In genomic region chr16:18127871-18128563, GRCm38 (mm10) we compare ENCODE assay signal across 8 mouse cellular contexts. TPM values are rescaled to one million over a fixed set of nuclear protein-coding genes. Genes with fewer than 3 reads are reported as not detected.
DNase-seq lines count a peak whose midpoint lies in the region; ATAC-seq and TF ChIP-seq lines count a peak whose summit lies in the region.

No protein-coding gene starts in this region.

- H3K4me3 ChIP-seq in kidney, postnatal 0 days (replicated peaks; ENCODE audit: low read depth, low read length): peak overlapping the region; percentile 59
- H3K4me3 ChIP-seq in bone marrow macrophage, adult 2 months (ENCODE audit: insufficient read depth, low read length): peak overlapping the region; percentile 55
- H3K4me3 ChIP-seq in forebrain, embryonic 12.5 days (replicated peaks): peak overlapping the region; percentile 75
- H3K4me3 ChIP-seq in limb, embryonic 14.5 days (replicated peaks; ENCODE audit: low read length): peak overlapping the region; percentile 67
- H3K4me3 ChIP-seq in stomach, embryonic 14.5 days (ENCODE audit: low read depth, low read length): peak overlapping the region; percentile 60

- TF ChIP-seq CTCF in kidney, postnatal 0 days (IDR thresholded peaks at IDR 0.05; ENCODE audit: low read depth): no peak
- no peak for TF ChIP-seq CTCF in bone marrow macrophage, adult 2 months (IDR thresholded peaks at IDR 0.05; ENCODE audit: low read depth, low read length)

- peak; percentile 40 for ATAC-seq in kidney, postnatal 0 days (replicated peaks; ENCODE audit: low FRiP score, low read depth)
- peak; percentile 40 for ATAC-seq in forebrain, embryonic 12.5 days (ENCODE audit: low FRiP score)
- 0 out of 2 replicates have a peak, but pooled peaks have one; percentile 2 for ATAC-seq in limb, embryonic 14.5 days (ENCODE audit: low FRiP score, low read depth)
- peak; percentile 19; the same call in 1 of the 2 replicates for ATAC-seq in stomach, embryonic 14.5 days (ENCODE audit: insufficient number of reproducible peaks, insufficient read depth, low FRiP score, low read depth)

- WGBS in kidney, postnatal 0 days: 2% methylated on average over 52 of the region's 52 CpGs
- WGBS in forebrain, embryonic 12.5 days: 2% methylated on average over 42 of the region's 52 CpGs
- WGBS in limb, embryonic 14.5 days: 1% methylated on average over 47 of the region's 52 CpGs
- WGBS in stomach, embryonic 14.5 days: 3% methylated on average over 52 of the region's 52 CpGs

- H3K9ac ChIP-seq in kidney, postnatal 0 days (ENCODE audit: low read depth, low read length): peak overlapping the region; percentile 54
- H3K9ac ChIP-seq in forebrain, embryonic 12.5 days: peak overlapping the region; percentile 82
- peak overlapping the region; percentile 69 for H3K9ac ChIP-seq in limb, embryonic 14.5 days (ENCODE audit: low read depth, low read length, severe bottlenecking)
- H3K9ac ChIP-seq in stomach, embryonic 14.5 days (replicated peaks; ENCODE audit: low read depth, low read length): peak overlapping the region; percentile 40; the same call in 1 of the 2 replicates

- no peak for DNase-seq in kidney, postnatal 0 days (ENCODE audit: low spot score)
- DNase-seq in kidney, adult 9 months: no peak
- no peak for DNase-seq in limb, embryonic 14.5 days (ENCODE audit: low spot score)
- no peak for DNase-seq in urinary bladder, postnatal 14 days (ENCODE audit: low spot score)
- no peak for DNase-seq in urinary bladder, postnatal 10 days (ENCODE audit: low spot score)

- H3K4me1 ChIP-seq in kidney, postnatal 0 days (replicated peaks; ENCODE audit: insufficient read depth, low read length): 0 out of 2 replicates have a peak, but pooled peaks cover 3% of the 10 kb centered on the region
- H3K4me1 ChIP-seq in bone marrow macrophage, adult 2 months (ENCODE audit: control insufficient read depth, insufficient read depth, low read length): peaks cover 16% of the 10 kb centered on the region
- peaks cover 23% of the 10 kb centered on the region for H3K4me1 ChIP-seq in forebrain, embryonic 12.5 days
- H3K4me1 ChIP-seq in limb, embryonic 14.5 days (ENCODE audit: control insufficient read depth, insufficient read depth, low read length): peaks cover 18% of the 10 kb centered on the region
- H3K4me1 ChIP-seq in stomach, embryonic 14.5 days (ENCODE audit: control insufficient read depth, insufficient read depth, low read length): peaks cover 21% of the 10 kb centered on the region; the same call in 1 of the 2 replicates

- peak overlapping the region; percentile 98 for H3K4me2 ChIP-seq in kidney, postnatal 0 days (ENCODE audit: low read length)
- H3K4me2 ChIP-seq in forebrain, embryonic 12.5 days: peak overlapping the region; percentile 96
- H3K4me2 ChIP-seq in limb, embryonic 14.5 days (replicated peaks; ENCODE audit: low read depth, low read length, severe bottlenecking): peak overlapping the region; percentile 99
- peak overlapping the region; percentile 99 for H3K4me2 ChIP-seq in stomach, embryonic 14.5 days (replicated peaks; ENCODE audit: low read depth, low read length)

- H3K27me3 ChIP-seq in kidney, postnatal 0 days (ENCODE audit: insufficient read depth, low read length): peaks cover 13% of the 10 kb centered on the region; the same call in 1 of the 2 replicates
- peaks cover 68% of the 10 kb centered on the region for H3K27me3 ChIP-seq in forebrain, embryonic 12.5 days
- peaks cover 16% of the 10 kb centered on the region for H3K27me3 ChIP-seq in limb, embryonic 14.5 days (ENCODE audit: control insufficient read depth, insufficient read depth, low read length)
- H3K27me3 ChIP-seq in stomach, embryonic 14.5 days (ENCODE audit: control insufficient read depth, insufficient read depth, low read length): peaks cover 10% of the 10 kb centered on the region; the same call in 1 of the 2 replicates

- no peak overlapping the region for H3K27ac ChIP-seq in kidney, postnatal 0 days
- no peak overlapping the region for H3K27ac ChIP-seq in bone marrow macrophage, adult 2 months (ENCODE audit: insufficient read depth, low read depth, low read length)
- peak overlapping the region; percentile 42; the same call in 1 of the 2 replicates for H3K27ac ChIP-seq in forebrain, embryonic 12.5 days
- no peak overlapping the region for H3K27ac ChIP-seq in limb, embryonic 14.5 days (replicated peaks; ENCODE audit: low read depth, low read length)
- no peak overlapping the region for H3K27ac ChIP-seq in stomach, embryonic 14.5 days (ENCODE audit: low read length)

- H3K9me3 ChIP-seq in kidney, postnatal 0 days (replicated peaks; ENCODE audit: low read length): no peaks in the 10 kb centered on the region
- no peaks in the 10 kb centered on the region for H3K9me3 ChIP-seq in forebrain, embryonic 12.5 days
- no peaks in the 10 kb centered on the region for H3K9me3 ChIP-seq in limb, embryonic 14.5 days (ENCODE audit: control insufficient read depth, low read length)
- H3K9me3 ChIP-seq in stomach, embryonic 14.5 days (ENCODE audit: control insufficient read depth, low read depth, low read length): no peaks in the 10 kb centered on the region

- H3K36me3 ChIP-seq in kidney, postnatal 0 days (ENCODE audit: insufficient read depth, low read length): no peaks in the 10 kb centered on the region
- no peaks in the 10 kb centered on the region for H3K36me3 ChIP-seq in forebrain, embryonic 12.5 days (replicated peaks)
- H3K36me3 ChIP-seq in limb, embryonic 14.5 days (ENCODE audit: control insufficient read depth, insufficient read depth, low read length): no peaks in the 10 kb centered on the region
- no peaks in the 10 kb centered on the region for H3K36me3 ChIP-seq in stomach, embryonic 14.5 days (ENCODE audit: control insufficient read depth, insufficient read depth, low read length)

- no peak for TF ChIP-seq POLR2A in bone marrow macrophage, adult 2 months (IDR thresholded peaks at IDR 0.05; ENCODE audit: borderline replicate concordance, low read depth, low read length)
- no peak for TF ChIP-seq POLR2A in limb, embryonic 14.5 days (IDR thresholded peaks at IDR 0.05; ENCODE audit: borderline replicate concordance, extremely low read depth, insufficient read depth, insufficient read length)

RNA-seq across cellular contexts. Expression of gene Rtn4r, which starts 0.6 kb away (rescaled TPM):
- polyA plus RNA-seq in kidney, postnatal 0 days (2015; fragmentation: Nextera tagmentation; extraction: Ambion mirVana): 1.0 and 1.2 TPM in 2 replicates
- not detected in 2 replicates for polyA plus RNA-seq in bone marrow macrophage, adult 2 months (2012; ENCODE audit: insufficient read depth, insufficient read length, missing spikeins)
- 5.4 and 6.2 TPM in 2 replicates for polyA plus RNA-seq in forebrain, embryonic 12.5 days (2016; fragmentation: Nextera tagmentation; extraction: Ambion mirVana)
- polyA plus RNA-seq in limb, embryonic 14.5 days (2012; rRNA removed): 17.3 and 25.0 TPM in 2 replicates
- polyA plus RNA-seq in limb, embryonic 14.5 days (2014; fragmentation: Nextera tagmentation; extraction: Ambion mirVana): 7.6 and 8.7 TPM in 2 replicates
- polyA plus RNA-seq in stomach, embryonic 14.5 days (2014; fragmentation: Nextera tagmentation; extraction: Ambion mirVana): 2.1 and 3.6 TPM in 2 replicates

RNA-seq across cellular contexts. Expression of gene Prodh, which starts 38.0 kb away (rescaled TPM):
- 19.2 and 20.3 TPM in 2 replicates for polyA plus RNA-seq in kidney, postnatal 0 days (2015; fragmentation: Nextera tagmentation; extraction: Ambion mirVana)
- polyA plus RNA-seq in bone marrow macrophage, adult 2 months (2012; ENCODE audit: insufficient read depth, insufficient read length, missing spikeins): 4.5 and 4.8 TPM in 2 replicates
- polyA plus RNA-seq in forebrain, embryonic 12.5 days (2016; fragmentation: Nextera tagmentation; extraction: Ambion mirVana): 5.9 and 7.7 TPM in 2 replicates
- 19.6 and 20.6 TPM in 2 replicates for polyA plus RNA-seq in limb, embryonic 14.5 days (2012; rRNA removed)
- 8.9 and 10.2 TPM in 2 replicates for polyA plus RNA-seq in limb, embryonic 14.5 days (2014; fragmentation: Nextera tagmentation; extraction: Ambion mirVana)
- polyA plus RNA-seq in stomach, embryonic 14.5 days (2014; fragmentation: Nextera tagmentation; extraction: Ambion mirVana): 12.3 and 15.2 TPM in 2 replicates
